Mouse (Mus musculus) CH12.LX (cell line): ENCODE measurements around the gene Camkmt.

Experiments
- MAX ChIP-seq: IDR thresholded peaks from 2 replicates; pipeline ENCODE4 v1.6.1; 2011; ENCODE audit warnings: low read length, improper control_type of control experiment
- ZC3H11A ChIP-seq: IDR thresholded peaks from 2 replicates; pipeline ENCODE4 v1.6.1; 2012; ENCODE audit warnings: low read depth, mild to moderate bottlenecking, inconsistent platforms, low read length, improper control_type of control experiment

DNA sequence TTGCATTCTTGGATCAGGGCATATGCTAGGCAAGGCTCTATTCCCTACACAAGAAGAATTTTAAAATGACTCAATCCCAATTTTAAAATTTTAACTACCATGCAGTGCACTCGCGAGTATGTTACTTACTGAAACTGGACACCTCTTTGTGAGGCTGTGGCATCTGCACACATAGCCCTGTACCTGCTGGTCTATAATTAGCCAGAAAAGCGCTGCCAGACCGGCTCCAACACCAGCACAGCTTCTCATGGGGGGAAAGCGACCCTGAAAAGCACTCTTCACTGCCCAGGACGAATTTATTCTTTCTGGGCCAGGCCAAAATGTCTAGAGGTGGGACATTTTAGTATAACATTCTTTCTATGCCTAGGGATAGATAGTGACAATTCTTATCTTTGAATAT is 19.7 kb upstream of the Camkmt start:
- TF ChIP-seq ZC3H11A: no peak
- no peak for TF ChIP-seq MAX
